Comparison of ENCODE assay signal across 8 mouse cellular contexts in genomic region chr3:105047616-105048015, GRCm38 (mm10). TPM values are rescaled to one million over a fixed set of nuclear protein-coding genes. Genes with fewer than 3 reads are reported as not detected.
DNase-seq lines count a peak whose midpoint lies in the region; ATAC-seq and TF ChIP-seq lines count a peak whose summit lies in the region.

No protein-coding gene starts in this region.

- no peak overlapping the region for H3K4me3 ChIP-seq in small intestine, adult 2 months (ENCODE audit: low read depth, low read length)
- no peak overlapping the region for H3K4me3 ChIP-seq in midbrain, embryonic 11.5 days (ENCODE audit: low read depth, low read length)

- H3K9ac ChIP-seq in midbrain, embryonic 11.5 days (ENCODE audit: low read length) = no peak overlapping the region

- no peak overlapping the region for H3K4me2 ChIP-seq in midbrain, embryonic 11.5 days

- H3K36me3 ChIP-seq in small intestine, adult 2 months (ENCODE audit: control insufficient read depth, insufficient read depth, low read length) = no peaks in the 10 kb centered on the region
- no peaks in the 10 kb centered on the region for H3K36me3 ChIP-seq in midbrain, embryonic 11.5 days (ENCODE audit: control insufficient read depth, insufficient read depth, low read length)

- no peak for TF ChIP-seq POLR2A in small intestine, adult 2 months (IDR thresholded peaks at IDR 0.05; ENCODE audit: low read depth, low read length)

- peak; percentile 18; the same call in 1 of the 2 replicates for ATAC-seq in frontal cortex, adult (ENCODE audit: low TSS enrichment)
- ATAC-seq in midbrain, embryonic 11.5 days (ENCODE audit: low FRiP score) = no peak

- DNase-seq in frontal cortex, adult 2 months (ENCODE audit: extremely low spot score in 1 of 2, low spot score in 1 of 2) = no peak
- peak; percentile 35 to 74 for DNase-seq in urinary bladder, postnatal 36 days (ENCODE audit: low spot score in 2 of 2)
- DNase-seq in urinary bladder, postnatal 10 days (ENCODE audit: low spot score) = no peak
- DNase-seq in kidney, postnatal 10 days = peak; percentile 68
- DNase-seq in midbrain, embryonic 11.5 days (ENCODE audit: low spot score, missing footprints) = no peak
- no peak for DNase-seq in MN1 (ENCODE audit: low spot score)

- peak overlapping the region; percentile 64 for H3K27ac ChIP-seq in small intestine, adult 2 months (ENCODE audit: insufficient read depth, low read depth, low read length)
- H3K27ac ChIP-seq in midbrain, embryonic 11.5 days (ENCODE audit: low read depth, low read length) = no peak overlapping the region

- TF ChIP-seq CTCF in small intestine, adult 2 months (IDR thresholded peaks at IDR 0.05; ENCODE audit: extremely low read depth, insufficient read length, insufficient replicate concordance, low read depth, low read length) = no peak

- H3K9me3 ChIP-seq in midbrain, embryonic 11.5 days (ENCODE audit: control insufficient read depth, low read length) = no peaks in the 10 kb centered on the region

- no peaks in the 10 kb centered on the region for H3K27me3 ChIP-seq in small intestine, adult 2 months (ENCODE audit: control insufficient read depth, insufficient read depth, low read length)
- no peaks in the 10 kb centered on the region for H3K27me3 ChIP-seq in midbrain, embryonic 11.5 days (ENCODE audit: control insufficient read depth, insufficient read depth, low read length)

- peaks cover 21% of the 10 kb centered on the region for H3K4me1 ChIP-seq in small intestine, adult 2 months (ENCODE audit: control insufficient read depth, insufficient read depth, insufficient read length, low read length)
- H3K4me1 ChIP-seq in midbrain, embryonic 11.5 days (ENCODE audit: control insufficient read depth, insufficient read depth, low read length) = peaks cover 14% of the 10 kb centered on the region

- 21% methylated on average over 8 of the region's 8 CpGs for WGBS in small intestine, adult 2 months
- WGBS in midbrain, embryonic 11.5 days = 78% methylated on average over 8 of the region's 8 CpGs

RNA-seq across cellular contexts. Expression of gene Cttnbp2nl, which starts 5.3 kb away (rescaled TPM):
- polyA plus RNA-seq in frontal cortex, adult 2 months (2012; rRNA removed) = 9.3 and 10.3 TPM in 2 replicates
- 2.0 and 2.9 TPM in 2 replicates for polyA plus RNA-seq in small intestine, adult 2 months (2012; rRNA removed)
- 47.4 and 51.4 TPM in 2 replicates for polyA plus RNA-seq in midbrain, embryonic 11.5 days (2014; fragmentation: Nextera tagmentation; extraction: Ambion mirVana)

RNA-seq across cellular contexts. Expression of gene 4930564D02Rik, which starts 19.0 kb away (rescaled TPM):
- polyA plus RNA-seq in frontal cortex, adult 2 months (2012; rRNA removed) = not detected in 2 replicates
- not detected in 2 replicates for polyA plus RNA-seq in small intestine, adult 2 months (2012; rRNA removed)
- not detected in 2 replicates for polyA plus RNA-seq in midbrain, embryonic 11.5 days (2014; fragmentation: Nextera tagmentation; extraction: Ambion mirVana)

Comparison
In these comparisons a context has a peak if more than half of its experiments do, and no peak if none do; other contexts are left out.
1. DNase-seq: peak in urinary bladder, postnatal 36 days (2 of 2) and kidney, postnatal 10 days (single experiment); none in frontal cortex, adult 2 months (0 of 2), urinary bladder, postnatal 10 days (single experiment), midbrain, embryonic 11.5 days (single experiment) and MN1 (single experiment).